Mouse (Mus musculus): ENCODE results near the gene Urah.

- TF ChIP-seq GATA1 (IDR thresholded peaks at IDR 0.05; ENCODE audit: low read length) (no peak), TAL1 (IDR thresholded peaks at IDR 0.05; ENCODE audit: low read length) (no peak)
Measured at GRCm38 (mm10) chr7:140798212-140798611, 36.6 kb upstream of the Urah start.

All from erythroblast, embryonic 14.5 days (primary cell).